Mouse (Mus musculus): Measurements from ENCODE around the gene Zfp933. TPM values are rescaled to one million over a fixed set of nuclear protein-coding genes. Genes with fewer than 3 reads are reported as not detected.
"Not testable (repeated sequence)": the region's sequence is repeated elsewhere in the genome, so short reads cannot be mapped to it uniquely, and the experiment has no call there.

The Zfp933 gene
- polyA plus RNA-seq, 1 experiment = 10.0 TPM

DNA sequence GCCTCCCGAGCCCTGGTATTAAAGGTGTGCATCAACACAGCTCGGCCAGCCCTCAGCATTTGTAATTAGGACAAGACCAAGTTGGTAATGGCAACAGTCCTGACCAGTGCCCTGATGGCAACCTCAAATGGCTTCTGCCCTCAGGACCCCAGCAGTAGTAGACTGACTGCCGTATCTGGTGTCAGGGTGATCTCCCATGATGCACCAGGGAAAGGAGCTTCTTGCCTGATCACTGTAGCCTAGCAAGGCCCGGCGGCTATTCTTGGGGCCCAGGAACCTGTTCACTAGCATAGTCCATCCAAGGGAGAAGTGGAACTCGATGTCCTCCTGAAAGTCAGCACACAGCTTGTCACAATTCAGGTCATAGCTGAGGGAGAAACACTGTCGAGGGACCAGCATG, 33.6 kb upstream of the Zfp933 start:
- no peak for TF ChIP-seq CTCF (IDR thresholded peaks at IDR 0.05; ENCODE audit: extremely low read depth, insufficient read depth, low read length)
- TF ChIP-seq POLR2A (IDR thresholded peaks at IDR 0.05; ENCODE audit: extremely low read depth, insufficient read depth, low read length) = no peak
- H3K4me1 ChIP-seq (ENCODE audit: control insufficient read depth, insufficient read depth, low read length) = no peaks in the 10 kb centered on the region
- H3K4me3 ChIP-seq (ENCODE audit: insufficient read depth, low read length) = no peak overlapping the region
- no peak overlapping the region for H3K27ac ChIP-seq (ENCODE audit: insufficient read depth, low read length)

DNA sequence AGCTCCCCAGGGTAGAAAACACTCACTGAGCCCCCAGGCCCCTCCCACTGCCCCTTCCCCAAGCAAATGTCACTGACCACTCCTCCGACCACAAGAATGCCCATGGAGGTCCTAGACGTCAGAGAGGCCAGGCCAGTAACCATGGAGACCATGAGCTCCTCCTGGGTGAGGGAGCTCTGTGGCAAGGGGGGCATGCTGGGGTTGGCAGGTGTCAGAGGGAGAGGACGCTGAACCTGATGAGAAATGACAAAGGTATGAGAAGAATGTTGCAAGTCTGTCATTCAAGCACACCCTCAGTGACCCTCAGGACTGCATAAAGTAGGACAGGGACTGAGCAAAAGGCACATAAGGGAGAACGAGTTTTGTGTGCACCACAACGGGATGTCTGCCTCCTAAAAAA, 31.7 kb upstream of the Zfp933 start:
- TF ChIP-seq POLR2A (IDR thresholded peaks at IDR 0.05; ENCODE audit: extremely low read depth, insufficient read depth, low read length) = no peak
- no peak for TF ChIP-seq CTCF (IDR thresholded peaks at IDR 0.05; ENCODE audit: extremely low read depth, insufficient read depth, low read length)
- Histone ChIP-seq H3K4me3 (ENCODE audit: insufficient read depth, low read length) (no peak overlapping the region), H3K4me1 (ENCODE audit: control insufficient read depth, insufficient read depth, low read length) (no peaks in the 10 kb centered on the region)

DNA sequence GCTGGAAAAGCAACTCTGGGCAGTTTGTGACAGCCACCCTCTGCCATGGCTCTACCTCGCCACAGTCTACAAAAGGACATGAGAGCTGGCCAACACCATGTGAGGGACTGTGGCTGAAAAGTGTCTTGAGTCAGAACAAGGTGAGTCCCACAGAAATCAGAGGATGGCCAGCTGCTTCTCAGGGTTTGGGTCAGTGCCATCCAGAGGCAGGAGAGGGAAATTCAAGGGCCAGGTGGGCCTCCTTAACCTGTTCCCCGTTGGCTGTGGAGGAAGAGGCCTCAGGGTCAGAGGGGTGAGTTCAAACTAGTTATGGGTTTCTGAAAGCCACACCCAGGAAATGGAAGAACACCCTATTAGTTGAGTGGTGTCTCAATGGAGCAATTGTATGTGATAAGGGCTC, 31.3 kb upstream of the Zfp933 start:
- Histone ChIP-seq H3K27ac (ENCODE audit: insufficient read depth, low read length) (no peak overlapping the region), H3K4me1 (ENCODE audit: control insufficient read depth, insufficient read depth, low read length) (no peaks in the 10 kb centered on the region), H3K4me3 (ENCODE audit: insufficient read depth, low read length) (no peak overlapping the region)
- TF ChIP-seq CTCF (IDR thresholded peaks at IDR 0.05; ENCODE audit: extremely low read depth, insufficient read depth, low read length) (no peak), POLR2A (IDR thresholded peaks at IDR 0.05; ENCODE audit: extremely low read depth, insufficient read depth, low read length) (no peak)

More for the DNA sequence above, 31.7 kb upstream of the Zfp933 start:
- H3K27ac ChIP-seq (ENCODE audit: insufficient read depth, low read length) = no peak overlapping the region

DNA sequence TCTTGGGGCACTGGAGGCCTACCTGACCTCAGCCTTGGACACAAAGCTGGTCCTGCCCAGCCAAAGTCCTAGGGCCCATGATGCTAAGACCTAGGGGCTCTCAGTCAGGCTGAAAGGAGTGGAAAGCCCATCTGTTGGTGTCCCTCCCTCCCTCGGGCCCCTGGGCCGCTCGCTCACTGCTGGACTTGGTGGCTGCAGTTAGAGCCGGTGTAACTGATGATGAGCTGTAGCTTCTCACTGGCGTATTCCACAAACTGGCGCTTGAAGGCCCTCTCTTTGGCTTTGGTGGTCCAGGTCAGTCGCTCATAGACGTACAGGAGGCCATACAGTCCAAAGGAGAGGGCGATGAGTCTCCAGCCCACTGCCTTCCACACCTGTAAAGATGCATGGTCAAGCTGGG, 30.4 kb upstream of the Zfp933 start:
- Histone ChIP-seq H3K4me3 (ENCODE audit: insufficient read depth, low read length) (no peak overlapping the region), H3K27ac (ENCODE audit: insufficient read depth, low read length) (no peak overlapping the region), H3K4me1 (ENCODE audit: control insufficient read depth, insufficient read depth, low read length) (no peaks in the 10 kb centered on the region)
- TF ChIP-seq CTCF (IDR thresholded peaks at IDR 0.05; ENCODE audit: extremely low read depth, insufficient read depth, low read length) = no peak
- TF ChIP-seq POLR2A (IDR thresholded peaks at IDR 0.05; ENCODE audit: extremely low read depth, insufficient read depth, low read length) = no peak

DNA sequence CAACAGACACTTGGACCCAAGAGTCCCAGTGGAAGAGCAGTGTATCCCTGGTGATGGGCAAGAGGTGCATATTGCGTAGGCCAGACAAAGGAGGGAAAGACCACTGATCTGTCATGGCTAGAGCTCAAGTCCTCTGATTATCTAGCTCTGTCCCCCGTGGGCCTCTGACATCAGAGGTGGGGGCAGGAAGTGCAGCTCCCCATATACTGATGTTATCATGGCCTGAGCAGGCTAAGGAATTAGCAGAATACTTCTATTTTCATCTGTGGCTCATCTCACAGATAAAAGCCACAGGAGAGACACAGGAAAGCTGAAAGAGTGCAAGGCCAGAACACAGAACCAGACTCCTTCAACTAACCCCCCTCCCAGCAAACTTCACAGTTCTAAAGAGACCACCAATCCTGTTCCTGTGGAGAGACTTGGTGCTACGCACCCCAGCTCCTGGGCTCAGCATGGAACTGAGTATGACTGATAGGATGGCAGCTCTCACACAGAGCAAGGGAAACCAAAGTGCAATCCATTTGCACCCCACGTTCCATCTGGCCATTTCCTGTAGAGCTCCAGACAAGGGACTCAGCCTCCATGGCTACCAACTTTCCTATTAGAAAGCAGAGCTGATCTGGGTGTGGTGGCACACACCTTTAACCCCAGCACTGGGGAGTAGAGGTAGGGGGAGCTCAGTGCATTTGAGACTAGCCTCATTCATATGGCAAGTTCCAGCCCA, 27.8 kb upstream of the Zfp933 start:
- H3K27ac ChIP-seq (ENCODE audit: insufficient read depth, low read length) = no peak overlapping the region
- H3K4me3 ChIP-seq (ENCODE audit: insufficient read depth, low read length) = no peak overlapping the region
- no peak for TF ChIP-seq CTCF (IDR thresholded peaks at IDR 0.05; ENCODE audit: extremely low read depth, insufficient read depth, low read length)
- no peaks in the 10 kb centered on the region for H3K4me1 ChIP-seq (ENCODE audit: control insufficient read depth, insufficient read depth, low read length)

DNA sequence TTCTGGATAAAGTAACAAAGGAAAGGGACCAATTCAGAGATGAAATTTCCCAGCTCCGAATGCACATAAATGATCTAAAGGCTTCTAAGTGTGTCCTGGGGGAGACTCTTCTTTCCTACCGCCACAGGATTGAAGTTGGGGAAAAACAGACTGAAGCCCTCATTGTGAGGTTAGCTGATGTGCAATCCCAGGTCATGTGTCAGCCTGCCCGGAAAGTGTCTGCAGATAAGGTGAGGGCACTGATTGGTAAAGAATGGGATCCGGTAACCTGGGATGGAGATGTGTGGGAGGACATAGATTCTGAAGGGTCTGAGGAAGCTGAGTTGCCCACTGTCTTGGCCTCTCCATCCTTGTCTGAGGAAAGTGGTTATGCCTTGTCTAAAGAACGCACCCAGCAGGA, 21.1 kb upstream of the Zfp933 start:
- no peak overlapping the region for H3K27ac ChIP-seq (ENCODE audit: insufficient read depth, low read length)
- H3K4me1 ChIP-seq (ENCODE audit: control insufficient read depth, insufficient read depth, low read length) = peaks cover 5% of the 10 kb centered on the region
- peak overlapping the region; percentile 69 for H3K4me3 ChIP-seq (ENCODE audit: insufficient read depth, low read length)
- TF ChIP-seq CTCF (IDR thresholded peaks at IDR 0.05; ENCODE audit: extremely low read depth, insufficient read depth, low read length) (no peak), POLR2A (IDR thresholded peaks at IDR 0.05; ENCODE audit: extremely low read depth, insufficient read depth, low read length) (no peak)

DNA sequence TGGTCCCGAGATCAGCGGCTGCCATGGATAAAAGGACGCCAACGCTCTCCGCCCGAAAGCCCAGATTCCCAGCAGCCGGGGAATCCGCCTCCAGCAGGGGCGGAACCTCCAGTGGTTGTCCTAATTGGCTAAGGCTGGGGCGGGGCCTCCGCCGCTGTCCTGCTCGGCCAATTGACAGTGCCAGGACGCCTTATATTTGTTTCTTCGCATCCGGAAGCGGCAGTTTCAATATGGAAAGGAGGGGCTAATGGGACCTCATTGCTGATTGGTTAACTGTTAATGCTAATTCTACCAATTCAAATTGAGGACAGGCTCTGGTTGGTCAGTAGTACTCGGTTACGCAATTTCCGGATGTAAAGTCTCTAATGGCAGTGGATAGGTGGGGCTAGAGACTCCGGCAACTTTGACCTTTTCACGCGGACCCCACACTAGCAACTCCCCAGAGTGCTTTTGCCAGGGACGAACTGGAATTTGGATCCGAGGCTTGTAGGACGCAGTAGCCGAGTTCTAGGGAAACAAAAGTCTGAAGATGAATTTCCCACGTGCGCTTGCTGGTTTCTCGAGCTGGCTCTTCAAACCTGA, 20.4 kb upstream of the Zfp933 start, which contains the start of the genes Miip and Fv1:
TSS of gene Miip (minus strand) at position 367 of the 582 bp plus-strand sequence.
TSS of gene Fv1 (plus strand) at position 530 of the 582 bp plus-strand sequence.
- TF ChIP-seq POLR2A (IDR thresholded peaks at IDR 0.05; ENCODE audit: extremely low read depth, insufficient read depth, low read length) (peak; percentile 55; the same call in 1 of the 2 replicates), CTCF (IDR thresholded peaks at IDR 0.05; ENCODE audit: extremely low read depth, insufficient read depth, low read length) (no peak)
- Histone ChIP-seq H3K27ac (ENCODE audit: insufficient read depth, low read length) (peak within 1 kb of the TSS; percentile 26; the same call in 1 of the 2 replicates), H3K4me1 (ENCODE audit: control insufficient read depth, insufficient read depth, low read length) (peaks cover 5% of the 10 kb centered on the region), H3K4me3 (ENCODE audit: insufficient read depth, low read length) (peak within 1 kb of the TSS; percentile 69)

DNA sequence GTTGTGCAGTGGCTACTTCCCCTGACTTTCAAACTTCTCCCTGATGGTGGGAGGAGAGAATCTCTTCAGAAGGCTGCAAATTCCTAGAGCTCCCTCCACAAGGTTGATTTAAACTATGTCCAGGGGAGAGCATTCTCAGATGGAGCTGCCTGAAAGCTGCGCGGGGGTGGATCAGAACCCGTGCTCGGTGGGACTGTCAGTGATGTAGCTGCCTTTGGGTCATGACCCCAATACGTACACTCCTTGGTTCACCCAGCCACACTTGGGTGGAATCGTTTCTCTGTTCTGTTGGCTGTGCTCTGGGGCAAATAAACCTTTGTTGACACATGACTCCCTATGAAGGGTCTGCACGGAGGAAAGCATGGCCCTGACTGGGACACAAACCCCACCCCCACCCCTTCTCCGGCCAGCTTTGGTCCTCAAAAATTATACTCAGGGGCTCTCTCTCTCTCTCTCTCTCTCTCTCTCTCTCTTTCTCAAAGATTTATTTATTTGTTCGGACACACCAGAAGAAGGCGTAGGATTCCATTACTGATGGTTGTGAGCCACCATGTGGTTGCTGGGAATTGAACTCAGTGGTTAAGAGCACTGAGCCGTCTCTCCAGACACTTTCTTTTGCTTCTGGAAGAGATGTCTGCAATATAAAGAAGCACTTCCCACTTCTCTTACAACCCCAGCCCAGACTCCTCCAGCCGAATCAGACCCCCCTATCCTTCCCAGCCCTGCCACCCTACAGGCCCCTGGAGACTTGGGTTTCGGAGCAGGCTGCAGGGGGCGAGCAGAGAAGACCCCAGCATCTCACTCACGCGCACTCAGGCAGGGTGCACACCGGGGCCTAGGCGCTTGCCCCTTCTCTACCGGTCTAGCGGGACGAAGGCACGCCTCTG, 19.6 kb upstream of the Zfp933 start:
- peak overlapping the region; percentile 26; the same call in 1 of the 2 replicates for H3K27ac ChIP-seq (ENCODE audit: insufficient read depth, low read length)
- peak overlapping the region; percentile 69 for H3K4me3 ChIP-seq (ENCODE audit: insufficient read depth, low read length)
- TF ChIP-seq POLR2A (IDR thresholded peaks at IDR 0.05; ENCODE audit: extremely low read depth, insufficient read depth, low read length) (no peak), CTCF (IDR thresholded peaks at IDR 0.05; ENCODE audit: extremely low read depth, insufficient read depth, low read length) (0 out of 2 replicates have a peak, but pooled peaks have one; percentile 1)
- peaks cover 5% of the 10 kb centered on the region for H3K4me1 ChIP-seq (ENCODE audit: control insufficient read depth, insufficient read depth, low read length)

DNA sequence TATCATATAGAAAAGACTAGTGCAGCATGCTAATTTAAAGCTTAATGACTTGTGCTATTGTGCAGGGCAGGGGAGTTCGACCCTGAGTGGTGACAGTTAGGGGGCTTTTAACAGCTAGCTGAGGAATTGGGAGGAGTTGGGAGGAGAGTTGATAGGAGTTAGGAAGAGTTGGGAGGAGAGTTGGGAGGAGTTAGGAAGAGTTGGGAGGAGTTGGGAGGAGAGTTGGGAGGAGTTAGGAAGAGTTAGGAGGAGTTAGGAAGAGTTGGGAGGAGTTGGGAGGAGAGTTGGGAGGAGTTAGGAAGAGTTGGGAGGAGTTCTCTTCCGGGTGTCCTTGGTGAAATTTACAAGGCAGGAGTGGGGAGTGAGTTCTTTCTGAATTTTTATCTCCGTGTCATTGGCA, 18.6 kb upstream of the Zfp933 start:
- H3K27ac ChIP-seq (ENCODE audit: insufficient read depth, low read length); H3K4me1 ChIP-seq (ENCODE audit: control insufficient read depth, insufficient read depth, low read length); H3K4me3 ChIP-seq (ENCODE audit: insufficient read depth, low read length): not testable (repeated sequence)
